In the genomic region with DNA sequence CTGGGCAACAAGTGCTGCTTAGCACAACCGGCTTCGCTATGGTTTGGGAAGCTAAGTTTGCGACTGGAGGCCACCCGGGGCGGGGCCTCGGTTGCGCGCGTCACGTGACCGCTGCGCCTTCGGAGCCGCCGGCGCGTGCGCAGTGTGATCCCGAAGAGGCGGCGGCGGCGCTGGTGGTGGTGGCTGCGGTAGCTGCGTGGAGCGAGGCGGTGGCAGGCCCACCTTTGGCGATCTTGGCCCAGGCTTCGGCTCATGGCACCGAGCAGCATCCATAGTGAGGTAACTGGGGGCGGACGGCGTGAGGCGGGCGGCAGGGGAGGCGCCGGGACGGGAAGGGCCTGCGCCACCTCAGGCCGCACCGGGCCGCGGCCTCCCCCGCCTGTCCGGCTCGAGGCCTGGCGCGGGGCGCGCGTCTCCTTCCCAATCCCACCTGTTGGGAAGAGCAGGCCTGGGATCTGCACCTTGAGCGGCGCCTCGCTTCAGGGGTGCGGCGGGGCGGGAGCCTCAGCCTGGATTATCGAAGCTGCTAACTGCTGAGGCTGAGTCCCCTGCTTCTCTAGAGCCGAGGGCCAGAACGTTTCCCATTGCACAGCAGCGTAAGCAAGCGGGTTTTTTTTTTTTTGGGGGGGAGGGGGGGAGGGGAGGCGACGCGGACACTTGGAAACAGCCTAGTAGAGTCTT, we compare ENCODE assay signal across 8 mouse cellular contexts. TPM values are rescaled to one million over a fixed set of nuclear protein-coding genes. Genes with fewer than 3 reads are reported as not detected.
DNase-seq lines count a peak whose midpoint lies in the region; ATAC-seq and TF ChIP-seq lines count a peak whose summit lies in the region.

A gene (plus strand): TSS at position 144 of the 681 bp plus-strand sequence.

- H3K27me3 ChIP-seq in embryonic facial prominence, embryonic 15.5 days: no peaks in the 10 kb centered on the region
- H3K27me3 ChIP-seq in kidney, embryonic 14.5 days (ENCODE audit: control insufficient read depth, insufficient read depth, low read length): no peaks in the 10 kb centered on the region
- H3K27me3 ChIP-seq in limb, embryonic 15.5 days: no peaks in the 10 kb centered on the region

- under 1% methylated on average over 60 of the region's 65 CpGs for WGBS in bone marrow, adult 2 months
- under 1% methylated on average over 64 of the region's 65 CpGs for WGBS in embryonic facial prominence, embryonic 15.5 days
- under 1% methylated on average over 63 of the region's 65 CpGs for WGBS in kidney, embryonic 14.5 days
- under 1% methylated on average over 65 of the region's 65 CpGs for WGBS in limb, embryonic 15.5 days

- ATAC-seq in embryonic facial prominence, embryonic 15.5 days (ENCODE audit: insufficient number of reproducible peaks, low FRiP score, low TSS enrichment, low read depth): peak; percentile 92
- peak; percentile 96 for ATAC-seq in kidney, embryonic 14.5 days (ENCODE audit: low FRiP score, low TSS enrichment)
- peak; percentile 92 for ATAC-seq in limb, embryonic 15.5 days (ENCODE audit: insufficient number of reproducible peaks, low FRiP score, low TSS enrichment, low read depth)

- H3K9ac ChIP-seq in embryonic facial prominence, embryonic 15.5 days: peak within 1 kb of the TSS; percentile 97
- peak within 1 kb of the TSS; percentile 95 for H3K9ac ChIP-seq in kidney, embryonic 14.5 days (ENCODE audit: low read depth, low read length)
- H3K9ac ChIP-seq in limb, embryonic 15.5 days: peak within 1 kb of the TSS; percentile 85

- TF ChIP-seq CTCF in bone marrow, adult 2 months (IDR thresholded peaks at IDR 0.05; ENCODE audit: control insufficient read depth, insufficient read depth, low read length): no peak

- H3K4me1 ChIP-seq in bone marrow, adult 2 months (ENCODE audit: control insufficient read depth, insufficient read depth, low read length): no peaks in the 10 kb centered on the region; the same call in 1 of the 2 replicates
- peaks cover 20% of the 10 kb centered on the region for H3K4me1 ChIP-seq in embryonic facial prominence, embryonic 15.5 days
- H3K4me1 ChIP-seq in kidney, embryonic 14.5 days (ENCODE audit: control insufficient read depth, insufficient read depth, low read length): peaks cover 15% of the 10 kb centered on the region
- H3K4me1 ChIP-seq in limb, embryonic 15.5 days: peaks cover 9% of the 10 kb centered on the region; the same call in 1 of the 2 replicates

- H3K4me2 ChIP-seq in embryonic facial prominence, embryonic 15.5 days (replicated peaks): peak within 1 kb of the TSS; percentile 65
- peak within 1 kb of the TSS; percentile 49 for H3K4me2 ChIP-seq in kidney, embryonic 14.5 days (replicated peaks; ENCODE audit: low read depth, low read length)
- H3K4me2 ChIP-seq in limb, embryonic 15.5 days: peak within 1 kb of the TSS; percentile 50

- H3K4me3 ChIP-seq in bone marrow, adult 2 months (replicated peaks; ENCODE audit: control insufficient read depth, low read depth, low read length): peak within 1 kb of the TSS; percentile 100
- H3K4me3 ChIP-seq in embryonic facial prominence, embryonic 15.5 days (replicated peaks): peak within 1 kb of the TSS; percentile 94
- H3K4me3 ChIP-seq in kidney, embryonic 14.5 days (ENCODE audit: low read length): peak within 1 kb of the TSS; percentile 87
- peak within 1 kb of the TSS; percentile 90 for H3K4me3 ChIP-seq in limb, embryonic 15.5 days

- no peaks in the 10 kb centered on the region for H3K36me3 ChIP-seq in embryonic facial prominence, embryonic 15.5 days
- H3K36me3 ChIP-seq in kidney, embryonic 14.5 days (ENCODE audit: control insufficient read depth, insufficient read depth, low read length): no peaks in the 10 kb centered on the region
- no peaks in the 10 kb centered on the region for H3K36me3 ChIP-seq in limb, embryonic 15.5 days

- H3K27ac ChIP-seq in bone marrow, adult 2 months (ENCODE audit: control insufficient read depth, insufficient read depth, low read depth, low read length, poor library complexity): peak within 1 kb of the TSS; percentile 95
- peak within 1 kb of the TSS; percentile 87 for H3K27ac ChIP-seq in embryonic facial prominence, embryonic 15.5 days (replicated peaks)
- H3K27ac ChIP-seq in kidney, embryonic 14.5 days (ENCODE audit: low read depth, low read length): peak within 1 kb of the TSS; percentile 85
- peak within 1 kb of the TSS; percentile 92 for H3K27ac ChIP-seq in limb, embryonic 15.5 days

- DNase-seq in 416B (ENCODE audit: low read depth): peak; percentile 91
- DNase-seq in heart, adult 9 months (ENCODE audit: low spot score in 2 of 2): peak; percentile 90 to 91
- DNase-seq in monocyte, adult 2 months (ENCODE audit: low read depth in 1 of 2, low spot score in 2 of 2): peak; percentile 55 to 78
- peak; percentile 89 to 91 for DNase-seq in spleen, postnatal 36 days (ENCODE audit: low spot score in 2 of 2)

- TF ChIP-seq POLR2A in bone marrow, adult 2 months (IDR thresholded peaks at IDR 0.05; ENCODE audit: borderline replicate concordance, control insufficient read depth, low read depth, low read length): peak; percentile 80; the same call in 1 of the 2 replicates

- H3K9me3 ChIP-seq in embryonic facial prominence, embryonic 15.5 days (replicated peaks): no peaks in the 10 kb centered on the region
- no peaks in the 10 kb centered on the region for H3K9me3 ChIP-seq in kidney, embryonic 14.5 days (ENCODE audit: control insufficient read depth, low read length)
- H3K9me3 ChIP-seq in limb, embryonic 15.5 days: no peaks in the 10 kb centered on the region

RNA-seq across cellular contexts. Expression of the gene that starts here (rescaled TPM):
- 15.9 and 22.2 TPM in 2 replicates for polyA plus RNA-seq in bone marrow, adult 2 months (2011; ENCODE audit: insufficient read depth, insufficient read length, low replicate concordance, missing spikeins)
- 55.3 and 56.2 TPM in 2 replicates for polyA plus RNA-seq in embryonic facial prominence, embryonic 15.5 days (2015; fragmentation: Nextera tagmentation; extraction: Ambion mirVana)
- polyA plus RNA-seq in kidney, embryonic 14.5 days (2014; fragmentation: Nextera tagmentation; extraction: Ambion mirVana): 45.0 and 63.1 TPM in 2 replicates
- polyA plus RNA-seq in limb, embryonic 15.5 days (2015; fragmentation: Nextera tagmentation; extraction: Ambion mirVana): 57.6 and 61.9 TPM in 2 replicates

Comparison
In these comparisons a context has a peak if more than half of its experiments do, and no peak if none do; other contexts are left out.
1. Peak in every context shown above with its lines: DNase-seq, ATAC-seq, H3K4me3 ChIP-seq and H3K27ac ChIP-seq.